Mouse (Mus musculus) Patski (cell line): ENCODE results near the gene Zfp568. TPM values are rescaled to one million over a fixed set of nuclear protein-coding genes. Genes with fewer than 3 reads are reported as not detected.

Experiments used
- ATAC-seq: fragments of 100-300 bp; one replicate; pipeline ENCODE4 v1.8.0; 2021
- CTCF ChIA-PET: fragments of 350-600 bp; sonication (Branson Sonifier 250); formaldehyde crosslinking; loops from one replicate; lab custom pipeline; 2022; ENCODE audit warnings: inconsistent platforms; lab: Charles Lee
- POLR2A ChIA-PET: fragments of 350-600 bp; sonication (Branson Sonifier 250); formaldehyde crosslinking; loops from one replicate; lab custom pipeline; 2022; ENCODE audit warnings: antibody characterized with exemption, inconsistent platforms; lab: Charles Lee
- DNase-seq: peaks from one replicate; pipeline ENCODE4 v3.0.0-alpha.2; 2011; ENCODE audit warnings: low read depth, low spot score
- H3K27me3 ChIP-seq: fragments of 371-371 bp; one replicate; pipeline ENCODE4 v1.5.1; 2021
- CTCF ChIP-seq: fragments of 100-300 bp; IDR thresholded peaks from one replicate; pipeline ENCODE4 v1.5.1; 2021
- in situ Hi-C: fragments of 300-500 bp; cut with MboI; formaldehyde crosslinking; loops from 3 replicates; pipeline ENCODE4 v1.11.1; 2018; ENCODE audit warnings: low pct_unique_long_range_greater_than_20kb, mixed read lengths
- polyA plus RNA-seq: library from polyadenylated mRNA; unstranded; gene quantifications from one replicate; pipeline ENCODE4 v1.2.3, GENCODE M21; 2021

Gene Zfp568
- polyA plus RNA-seq, 1 experiment from 2014 or later, result 12.0 TPM

DNA sequence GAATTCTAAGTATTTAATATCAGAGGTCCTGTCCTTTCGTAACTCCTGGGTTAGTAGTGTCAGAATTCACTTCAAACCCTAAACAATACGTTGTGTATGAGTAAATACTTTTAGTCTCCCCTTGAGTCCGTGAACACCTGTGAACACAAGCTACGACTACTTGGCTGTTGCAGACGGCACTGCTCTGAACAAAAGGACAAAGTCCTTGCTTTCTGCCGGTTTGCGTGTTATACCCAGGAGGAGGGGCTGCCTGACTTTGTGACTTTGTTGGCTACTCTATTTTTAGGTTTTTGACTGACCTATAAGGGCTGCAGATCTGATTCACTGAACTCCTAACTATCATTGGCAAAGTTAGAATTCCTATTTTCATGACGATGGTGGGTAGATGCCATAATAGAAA lies 2.3 kb downstream of the Zfp568 start:
- H3K27me3 ChIP-seq, result no peaks in the 10 kb centered on the region
- no peak for DNase-seq
- ChIA-PET CTCF (no interaction called here), POLR2A (interaction anchor here (0.5 kb wide), 1 partner anchor 200 kb away, joined by 4 read pairs; no protein-coding TSS in a partner anchor)
- no peak for TF ChIP-seq CTCF
- ATAC-seq, result no peak
- in situ Hi-C loops, result no loop called here

DNA sequence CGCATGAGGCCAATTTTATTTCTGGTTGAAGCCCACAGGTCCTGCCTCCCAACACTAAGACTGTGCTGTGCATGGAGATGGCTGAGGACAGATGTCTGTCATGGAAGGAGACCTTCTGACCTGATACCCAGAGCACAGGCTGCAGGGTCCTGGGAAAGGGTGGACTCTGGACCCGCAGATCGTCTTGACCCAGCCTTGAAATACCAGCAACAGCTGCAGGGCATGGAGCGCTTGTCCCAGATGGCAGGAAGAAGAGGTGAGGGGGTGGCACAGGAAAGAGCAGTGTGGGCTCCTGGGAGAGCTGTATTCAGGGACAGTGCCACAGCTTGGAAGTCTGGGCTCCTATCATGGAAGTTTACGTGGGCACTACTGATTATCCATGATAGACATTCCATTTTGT lies 3.8 kb downstream of the Zfp568 start:
- CTCF ChIA-PET, result interaction anchor here (1.3 kb wide), 1 partner anchor 30 kb away, joined by 3 read pairs; no protein-coding TSS in a partner anchor

DNA sequence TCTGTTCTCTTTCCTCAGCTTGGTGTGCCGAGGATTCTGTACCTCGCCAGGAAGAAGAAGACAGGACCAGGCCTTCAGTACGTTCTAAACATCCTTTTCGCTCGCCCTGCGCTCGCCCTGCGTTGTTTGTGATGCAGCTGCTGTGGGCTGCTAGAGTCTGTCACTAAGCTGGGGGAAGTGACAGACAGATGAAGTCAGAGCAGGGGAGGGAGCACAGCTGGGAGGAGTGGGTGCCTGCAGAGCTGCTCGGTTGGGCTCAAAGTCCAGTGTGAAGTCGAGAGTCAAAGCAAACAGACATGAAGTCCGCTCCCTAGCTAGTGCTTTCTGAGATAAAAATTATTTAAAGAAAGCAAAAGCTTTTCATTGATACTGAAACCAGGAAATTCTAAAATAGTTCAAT lies 5.3 kb downstream of the Zfp568 start:
- TF ChIP-seq CTCF, result no peak
- no peaks in the 10 kb centered on the region for H3K27me3 ChIP-seq
- POLR2A ChIA-PET, result no interaction called here
- ATAC-seq (no peak), DNase-seq (no peak)
- CTCF ChIA-PET, result interaction anchor here (1.0 kb wide), 1 partner anchor 33 kb away, joined by 3 read pairs; no protein-coding TSS in a partner anchor
- in situ Hi-C loops, result no loop called here

More for the DNA sequence above, 3.8 kb downstream of the Zfp568 start:
- no peaks in the 10 kb centered on the region for H3K27me3 ChIP-seq
- in situ Hi-C loops, result no loop called here
- DNase-seq (no peak), ATAC-seq (no peak)
- POLR2A ChIA-PET, result interaction anchor here (0.6 kb wide), 2 partner anchors 11 to 22 kb away, joined by 3 read pairs; no protein-coding TSS in a partner anchor
- TF ChIP-seq CTCF, result no peak

DNA sequence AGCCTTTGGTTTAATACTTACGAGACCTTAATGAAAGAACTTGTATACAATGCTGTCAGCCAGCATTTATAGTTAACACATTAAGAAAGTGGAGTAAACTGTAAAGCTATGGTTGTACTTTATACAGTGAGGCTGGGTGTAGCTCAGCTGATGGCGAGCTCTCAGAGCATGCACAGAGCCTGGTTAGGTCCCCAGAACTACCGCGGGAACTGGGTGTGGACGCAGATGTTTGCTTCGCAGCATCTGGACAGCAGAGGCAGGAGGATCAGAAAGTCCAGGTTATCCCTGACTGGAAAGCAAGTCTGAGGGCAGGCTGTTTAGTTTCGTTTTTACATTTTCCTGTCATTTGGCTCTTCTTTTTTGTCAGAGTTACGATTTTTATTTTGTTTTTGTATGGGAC lies 8.9 kb downstream of the Zfp568 start:
- no peaks in the 10 kb centered on the region for H3K27me3 ChIP-seq
- DNase-seq (no peak), ATAC-seq (no peak)
- CTCF ChIA-PET, result no interaction called here
- in situ Hi-C loops, result no loop called here
- TF ChIP-seq CTCF, result no peak
- POLR2A ChIA-PET, result no interaction called here

DNA sequence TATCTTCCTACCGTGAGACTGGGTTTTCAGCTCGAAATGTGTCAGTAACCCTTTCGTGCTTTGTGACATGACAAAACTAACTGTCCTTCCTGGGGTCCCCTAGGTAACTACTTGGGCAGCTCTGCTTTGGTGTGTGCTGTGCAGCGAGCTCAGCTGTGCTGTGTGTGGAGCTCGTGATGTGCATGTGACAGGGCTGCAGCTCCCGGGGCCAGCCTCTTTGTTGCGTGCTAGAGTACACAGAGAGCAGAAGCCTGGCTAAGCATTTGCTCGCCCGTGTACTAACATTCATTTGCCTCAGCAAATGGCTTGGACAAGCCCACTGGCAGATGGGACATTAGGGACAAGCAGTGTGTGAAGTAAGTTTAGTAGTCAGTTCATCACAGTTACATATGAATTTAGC lies 9.6 kb downstream of the Zfp568 start:
- POLR2A ChIA-PET, result no interaction called here
- in situ Hi-C loops, result no loop called here
- no peaks in the 10 kb centered on the region for H3K27me3 ChIP-seq

DNA sequence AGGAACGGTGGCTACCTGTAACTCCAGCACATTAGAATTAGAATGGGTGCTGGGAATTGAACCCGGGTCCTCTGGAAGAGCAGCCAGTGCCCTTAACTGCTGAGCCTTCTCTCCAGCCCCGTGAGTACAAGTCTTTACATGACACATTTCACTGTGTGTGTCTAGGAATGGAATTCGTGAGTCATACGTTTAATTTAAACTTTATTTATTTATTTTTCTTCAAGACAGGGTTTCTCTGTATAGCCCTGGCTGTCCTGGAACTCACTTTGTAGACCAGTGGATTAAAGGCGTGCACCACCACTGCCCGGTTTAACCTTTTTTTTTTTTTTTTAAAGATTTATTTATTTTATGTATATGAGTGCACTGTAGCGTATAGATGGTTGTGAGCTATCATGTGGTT lies 11.4 kb downstream of the Zfp568 start:
- POLR2A ChIA-PET, result interaction anchor here (1.1 kb wide), 1 partner anchor 11 kb away, joined by 3 read pairs; the partner anchor contains the start of gene Zfp568
- ATAC-seq, result no peak

More for the DNA sequence above, 9.6 kb downstream of the Zfp568 start:
- TF ChIP-seq CTCF, result no peak
- DNase-seq (no peak), ATAC-seq (no peak)
- CTCF ChIA-PET, result no interaction called here

DNA sequence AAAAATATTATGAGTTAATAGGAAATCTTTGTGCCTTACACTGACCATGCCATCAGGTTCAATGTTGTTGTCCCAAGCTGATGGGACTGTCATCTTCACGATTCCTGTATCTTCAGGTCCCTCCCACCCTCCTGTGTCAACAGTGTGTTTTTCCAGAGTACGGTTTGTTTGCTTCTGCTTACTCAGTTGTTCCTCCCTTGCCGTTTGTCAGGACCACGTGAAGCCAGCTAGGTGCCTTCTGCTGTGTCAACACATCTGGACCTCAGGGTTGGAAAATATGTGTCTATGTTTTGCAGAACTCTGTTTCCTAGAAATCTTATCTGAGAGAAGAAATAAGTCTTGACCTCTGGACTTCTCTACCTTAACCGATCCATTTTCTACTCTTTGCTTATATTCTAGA lies 16.8 kb downstream of the Zfp568 start:
- no peak for DNase-seq
- CTCF ChIA-PET, result no interaction called here
- TF ChIP-seq CTCF, result no peak
- no peak for ATAC-seq
- in situ Hi-C loops, result no loop called here
- H3K27me3 ChIP-seq, result no peaks in the 10 kb centered on the region
- POLR2A ChIA-PET, result no interaction called here

More for the DNA sequence above, 11.4 kb downstream of the Zfp568 start:
- in situ Hi-C loops, result no loop called here
- DNase-seq, result no peak
- no peak for TF ChIP-seq CTCF
- H3K27me3 ChIP-seq, result no peaks in the 10 kb centered on the region
- CTCF ChIA-PET, result no interaction called here

DNA sequence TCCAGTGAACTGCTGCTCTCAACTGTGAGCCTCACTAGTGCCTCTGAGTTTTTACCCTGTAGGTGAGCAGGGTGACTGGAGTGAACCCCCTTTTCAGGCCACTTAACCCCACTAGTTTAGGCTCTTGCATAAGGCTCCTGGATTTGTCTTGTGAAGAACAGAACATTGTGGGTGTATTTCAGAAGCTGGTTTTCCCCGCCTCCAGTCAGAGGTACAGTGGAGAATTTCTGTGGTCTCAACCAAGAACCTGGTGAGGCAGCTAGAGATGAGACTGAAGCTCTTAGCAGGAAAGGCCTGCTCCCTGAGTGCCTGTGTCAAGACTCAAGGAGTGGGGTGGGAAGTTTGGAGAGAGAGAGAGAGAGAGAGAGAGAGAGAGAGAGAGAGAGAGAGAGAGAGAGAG lies 23.8 kb downstream of the Zfp568 start:
- ATAC-seq, result no peak
- in situ Hi-C loops, result no loop called here
- POLR2A ChIA-PET, result interaction anchor here (1.0 kb wide), 1 partner anchor 15 kb away, joined by 3 read pairs; no protein-coding TSS in a partner anchor
- CTCF ChIA-PET, result interaction anchor here (1.2 kb wide), 1 partner anchor 28 kb away, joined by 3 read pairs; no protein-coding TSS in a partner anchor
- no peak for TF ChIP-seq CTCF
- no peaks in the 10 kb centered on the region for H3K27me3 ChIP-seq
- DNase-seq, result no peak

DNA sequence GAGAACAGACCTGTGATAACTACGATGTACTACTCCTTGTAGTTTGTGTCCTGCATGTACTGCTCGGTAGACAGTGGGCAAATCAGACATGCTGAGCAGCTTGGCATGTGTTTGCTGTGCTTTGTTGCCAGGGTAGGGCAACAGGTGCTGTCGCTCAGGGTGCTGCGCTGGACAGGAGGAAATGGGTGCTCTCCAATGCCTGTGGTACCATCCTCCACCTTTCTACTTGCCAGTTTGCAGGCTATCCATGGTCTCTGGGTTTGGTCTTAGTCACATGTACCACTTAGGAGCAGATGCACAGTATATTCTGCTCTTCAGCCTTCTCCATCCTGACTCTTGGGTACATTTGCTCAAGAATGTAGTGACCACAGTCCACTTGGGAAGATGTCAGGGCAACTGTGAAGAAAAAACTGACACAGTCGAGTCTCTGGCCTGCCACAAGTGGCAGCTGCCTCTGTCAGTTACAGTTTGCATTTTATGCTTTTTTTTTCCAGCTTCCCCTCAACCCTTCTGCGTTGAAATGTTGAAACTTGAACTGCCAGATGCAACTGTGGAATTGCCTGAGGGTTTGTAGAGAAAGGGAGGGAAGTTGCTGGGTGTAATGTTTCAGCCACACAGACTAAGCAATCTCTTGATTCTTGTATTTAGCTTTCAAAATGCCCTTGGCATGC lies 24.4 kb downstream of the Zfp568 start:
- DNase-seq (no peak), ATAC-seq (no peak)
- no peak for TF ChIP-seq CTCF
- H3K27me3 ChIP-seq, result no peaks in the 10 kb centered on the region
- in situ Hi-C loops, result no loop called here
- ChIA-PET POLR2A (interaction anchor here (0.6 to 1.1 kb wide), 3 partner anchors 14 to 35 kb away, joined by 3 to 4 read pairs (median 3); no protein-coding TSS in a partner anchor), CTCF (no interaction called here)

DNA sequence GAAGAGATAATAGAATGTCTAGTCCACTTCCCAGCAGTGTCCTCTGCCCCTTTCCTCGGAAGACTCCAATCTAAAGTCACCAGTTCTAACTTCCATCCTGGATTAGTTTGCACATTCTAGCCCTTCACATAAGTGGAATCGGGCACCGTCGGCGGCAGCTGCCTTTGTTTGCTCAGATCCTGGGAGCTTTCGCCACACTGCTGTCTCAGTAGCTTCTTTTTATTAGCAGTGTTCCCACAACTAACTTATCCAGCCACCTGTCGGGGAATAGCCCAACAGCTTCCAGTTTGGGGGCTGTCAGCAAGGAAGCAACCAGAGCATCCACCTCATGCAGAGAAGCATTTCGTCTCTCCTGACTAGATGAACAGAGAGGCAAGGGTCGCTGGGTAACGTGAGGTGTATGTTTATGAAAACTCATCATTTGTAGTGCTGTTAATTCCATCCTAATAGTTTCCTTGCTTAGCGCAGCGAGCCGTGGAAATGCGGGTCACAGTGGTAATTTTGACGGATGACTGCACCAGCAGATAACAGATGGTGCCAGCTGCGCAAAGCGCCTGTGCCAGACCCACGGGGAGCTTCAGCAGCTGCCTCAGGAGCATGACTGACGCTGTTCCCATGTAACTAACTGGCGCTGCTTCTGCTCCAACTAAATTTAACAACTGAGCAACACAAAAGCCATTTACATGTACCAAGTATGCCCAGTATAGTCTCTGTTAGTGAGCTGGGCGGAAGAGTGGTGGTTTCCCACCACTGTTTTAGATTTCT lies 25.7 kb downstream of the Zfp568 start:
- no peak for TF ChIP-seq CTCF
- DNase-seq (peak; percentile 34), ATAC-seq (peak; percentile 35)
- POLR2A ChIA-PET, result no interaction called here
- in situ Hi-C loops, result no loop called here
- CTCF ChIA-PET, result interaction anchor here (1.5 kb wide), 1 partner anchor 12 kb away, joined by 6 read pairs; no protein-coding TSS in a partner anchor
- H3K27me3 ChIP-seq, result no peaks in the 10 kb centered on the region
